Mouse (Mus musculus) left cerebral cortex, adult 9 months (tissue): ENCODE results near the gene Fgd6.

ENCODE experiments used
- DNase-seq, 2 experiments: peaks; one replicate each; pipeline ENCODE4 v3.0.0; 2022; ENCODE audit warnings: low spot score in 2 of 2

The Fgd6 gene

DNA sequence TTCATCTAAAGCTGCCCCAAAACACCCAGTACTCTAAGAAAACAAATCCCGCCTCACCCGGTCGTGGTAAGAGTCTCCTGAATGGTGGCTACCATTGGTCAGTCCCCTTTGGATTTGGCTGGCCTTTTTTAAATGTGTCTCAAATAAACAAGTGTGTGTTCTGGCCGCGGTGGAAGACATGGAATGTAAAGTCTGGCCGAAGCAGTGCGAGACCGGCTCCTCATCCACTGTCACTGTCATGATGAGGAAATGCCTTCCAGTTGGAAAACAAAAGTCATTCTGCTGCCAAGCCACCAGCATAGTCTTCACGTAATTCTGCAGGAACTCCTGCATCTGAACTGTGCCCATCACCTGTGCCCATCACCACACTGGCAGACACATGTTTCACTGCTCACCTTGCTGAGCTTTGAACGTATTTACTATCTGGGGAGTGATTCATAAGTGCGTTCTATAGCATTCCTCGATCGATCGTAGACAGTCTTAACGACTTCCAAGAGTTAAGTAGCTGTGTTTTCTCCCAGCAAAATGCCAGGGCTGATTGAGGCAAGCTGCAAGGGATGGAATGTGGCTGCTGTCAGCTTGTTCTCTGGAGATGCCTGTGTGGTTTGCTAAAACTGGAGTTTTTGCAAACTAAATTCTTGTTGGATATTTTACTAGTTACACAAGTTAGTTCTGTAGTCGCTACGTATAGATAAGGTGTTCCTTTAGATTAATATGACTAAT is 60.1 kb downstream of the Fgd6 start:
- DNase-seq = no peak

DNA sequence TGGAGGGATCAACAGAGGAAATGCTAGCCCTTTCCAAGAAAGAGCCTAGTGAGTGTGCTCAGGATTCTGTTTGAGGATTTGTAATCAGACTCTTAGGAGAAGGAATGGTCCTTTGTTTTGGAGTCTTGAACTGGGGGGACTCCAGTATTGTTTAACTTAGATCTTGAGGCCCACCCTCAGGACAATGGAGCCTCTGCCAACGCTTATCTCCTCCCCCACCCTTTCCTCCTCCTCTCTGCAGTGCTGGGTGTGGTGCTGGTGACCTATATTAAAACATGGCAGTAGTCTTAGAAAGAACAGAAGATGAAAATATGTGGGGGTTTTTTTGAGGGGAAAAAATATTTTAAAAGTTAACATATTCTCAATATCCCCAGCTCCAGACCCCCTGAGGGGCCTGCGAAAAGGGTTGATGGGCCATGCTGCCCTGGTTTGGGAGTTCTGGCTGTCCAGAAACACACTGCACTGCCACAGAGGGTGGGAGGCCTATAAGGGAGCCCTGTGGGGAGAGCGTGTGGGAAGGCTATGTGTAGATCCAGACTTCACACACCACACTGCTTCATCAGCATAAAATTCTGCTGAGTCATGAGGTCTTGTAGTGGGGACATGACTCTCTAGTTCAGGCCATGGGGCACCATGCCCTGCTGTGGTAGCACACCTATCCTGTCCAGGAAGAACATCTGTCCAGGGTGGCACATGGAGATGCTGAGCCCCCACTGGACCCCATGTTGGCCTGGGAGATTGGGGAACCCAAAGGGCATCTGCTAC is 61.5 kb downstream of the Fgd6 start:
- no peak for DNase-seq

DNA sequence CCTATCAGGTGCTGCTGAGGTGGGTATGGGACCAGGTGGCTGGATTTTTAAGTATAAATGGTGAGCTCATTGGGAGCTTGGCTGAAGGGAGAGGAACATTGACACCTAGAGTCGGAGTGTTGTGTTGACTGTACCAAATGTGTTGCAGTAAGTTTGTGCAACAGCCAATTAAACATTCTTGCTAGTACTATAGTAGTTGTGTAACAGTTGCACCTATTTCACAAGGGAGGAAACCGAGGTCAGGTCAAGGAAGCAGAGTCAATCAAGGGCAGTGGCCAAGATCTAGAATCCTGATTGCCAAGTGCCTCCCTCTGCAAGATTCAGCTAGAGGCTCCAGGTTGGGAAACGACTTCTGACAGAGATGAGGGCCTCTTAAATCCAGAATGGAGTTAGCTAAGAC is 62.3 kb downstream of the Fgd6 start:
- no peak for DNase-seq

DNA sequence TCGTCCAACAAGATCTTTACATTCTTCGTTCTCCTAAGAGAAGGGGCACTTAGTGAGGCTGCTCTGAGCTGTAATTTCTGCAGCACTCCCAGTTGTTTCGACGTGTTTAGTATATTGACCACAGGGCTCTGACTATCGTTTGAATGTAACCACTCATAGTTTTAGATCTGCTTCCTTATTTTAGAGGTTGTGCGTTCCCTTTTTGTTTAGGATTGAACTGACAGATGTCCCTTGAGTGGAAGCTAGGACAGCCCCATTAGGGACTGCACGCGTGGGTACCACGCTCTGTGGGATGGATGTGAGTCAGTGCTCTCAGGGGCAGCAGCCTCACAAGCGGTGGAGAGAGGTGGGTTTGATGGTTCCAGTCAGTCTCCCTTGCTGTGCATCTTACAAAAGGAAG is 69.7 kb downstream of the Fgd6 start:
- no peak for DNase-seq

DNA sequence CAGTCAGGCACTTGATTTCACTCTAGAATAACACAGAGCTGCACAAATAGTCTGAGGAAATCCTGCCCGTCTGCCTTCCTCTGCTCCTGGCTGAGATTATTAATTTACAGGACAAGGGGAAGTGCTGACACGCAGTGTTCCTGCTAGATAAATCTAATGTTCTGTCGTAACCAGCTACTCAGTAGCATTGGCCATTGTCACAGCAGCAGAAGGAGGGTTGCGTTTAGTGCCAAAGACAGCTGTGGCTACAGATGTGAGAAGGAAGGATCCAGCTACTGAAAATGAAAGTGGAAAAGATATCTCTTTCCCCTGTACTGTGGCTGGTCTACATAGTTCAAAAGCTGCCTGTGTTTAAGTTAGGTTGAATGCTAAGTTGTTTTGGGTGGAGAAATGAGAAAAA is 71.4 kb downstream of the Fgd6 start:
- DNase-seq = no peak

DNA sequence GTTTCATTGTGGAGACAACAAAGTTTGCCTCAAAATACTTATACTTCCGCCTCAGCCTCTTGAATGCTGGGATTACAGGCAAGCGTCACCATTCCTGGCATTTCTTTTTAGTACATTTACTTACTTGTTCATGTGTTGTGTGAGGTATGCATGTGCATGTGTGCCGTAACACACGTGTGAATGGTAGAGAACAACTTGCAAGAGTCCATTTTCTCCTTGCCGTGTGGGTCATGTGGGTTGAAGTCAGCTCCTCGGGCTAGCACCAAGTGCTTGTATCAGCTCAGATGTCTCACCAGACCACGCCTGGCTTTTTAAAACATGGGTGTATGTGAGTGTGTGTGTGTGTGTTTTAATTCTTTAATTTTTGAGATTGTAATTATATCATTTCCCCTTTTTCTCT is 71.8 kb downstream of the Fgd6 start:
- no peak for DNase-seq

DNA sequence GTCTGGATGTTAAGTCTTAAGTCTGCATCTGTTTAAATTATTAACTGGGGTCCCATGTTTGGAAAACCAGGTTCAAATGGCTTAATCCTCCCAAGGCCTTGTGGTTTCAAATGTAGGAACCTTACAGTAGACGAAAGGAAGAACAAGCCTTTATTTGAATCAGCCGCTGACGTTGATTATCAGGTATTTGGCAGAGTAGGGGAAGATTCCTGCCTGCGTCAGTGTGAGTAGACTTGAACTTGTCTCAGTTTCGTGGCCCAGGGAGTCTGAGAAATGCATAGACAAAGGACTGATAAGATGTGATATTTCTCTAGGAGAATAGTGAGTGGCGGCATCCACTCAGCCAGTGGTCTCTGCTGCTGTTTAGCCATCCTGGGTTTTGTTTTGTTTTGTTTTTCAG is 73.0 kb downstream of the Fgd6 start:
- DNase-seq = no peak

DNA sequence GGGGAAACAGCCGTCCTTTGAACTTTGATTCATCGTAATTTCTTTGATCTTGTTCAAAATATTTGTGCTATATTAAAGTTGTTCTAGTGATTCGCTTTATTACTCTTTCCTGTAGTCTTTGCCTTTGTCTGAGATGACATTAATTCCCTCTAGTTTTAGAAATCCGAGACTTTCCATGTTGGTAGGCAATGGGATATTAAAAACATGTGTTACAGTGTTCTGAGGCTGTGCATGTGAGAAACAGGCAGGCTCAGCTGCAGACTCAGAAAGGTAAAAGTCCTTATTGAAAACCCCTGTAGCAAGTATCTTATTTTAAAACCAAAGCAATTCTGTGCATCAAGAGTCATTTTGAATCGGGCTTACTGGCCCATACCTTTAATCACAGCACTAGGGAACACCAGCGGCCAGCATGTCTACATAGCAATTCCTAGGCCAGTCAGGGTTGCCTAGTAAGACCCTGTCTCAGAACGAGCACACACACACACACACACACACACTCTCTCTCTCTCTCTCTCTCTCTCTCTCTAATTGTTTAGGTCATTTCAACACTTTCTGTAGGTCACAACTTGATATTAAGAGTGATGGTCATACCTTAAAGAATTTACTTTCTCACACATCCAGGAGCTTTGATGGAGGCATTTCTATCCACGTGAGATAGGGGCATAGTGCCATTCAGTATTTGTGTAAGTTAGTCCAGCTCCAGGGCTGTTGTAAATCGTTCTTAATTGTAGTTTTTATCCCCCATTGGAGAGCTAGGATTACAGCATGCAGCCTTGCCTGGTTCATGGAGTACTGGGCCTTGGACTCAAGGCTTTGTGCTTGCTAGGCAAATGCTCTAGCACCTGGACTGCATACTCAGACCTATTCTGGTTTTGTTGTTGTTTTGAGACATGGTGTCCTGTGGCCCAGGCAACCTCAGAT is 75.3 kb downstream of the Fgd6 start:
- no peak for DNase-seq

DNA sequence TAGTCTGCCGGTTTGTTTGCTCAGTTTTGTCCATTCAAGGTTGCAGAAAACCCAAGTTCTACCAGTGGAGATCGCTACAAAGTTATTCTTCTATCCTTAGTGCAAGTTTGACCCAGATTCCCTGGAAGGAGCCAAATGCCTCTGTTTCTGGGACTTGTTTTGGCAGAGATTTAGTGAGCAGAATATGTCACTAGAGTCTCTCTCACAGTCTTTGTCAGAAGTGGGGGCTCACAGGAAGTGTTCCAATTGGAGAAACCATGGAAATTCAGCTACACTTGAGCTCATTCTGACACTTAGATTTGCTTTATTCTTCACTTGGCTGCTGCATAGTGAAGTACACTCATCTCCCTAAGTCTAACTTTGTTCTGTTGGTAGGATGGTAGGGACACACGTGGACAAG is 76.4 kb downstream of the Fgd6 start:
- DNase-seq = no peak

DNA sequence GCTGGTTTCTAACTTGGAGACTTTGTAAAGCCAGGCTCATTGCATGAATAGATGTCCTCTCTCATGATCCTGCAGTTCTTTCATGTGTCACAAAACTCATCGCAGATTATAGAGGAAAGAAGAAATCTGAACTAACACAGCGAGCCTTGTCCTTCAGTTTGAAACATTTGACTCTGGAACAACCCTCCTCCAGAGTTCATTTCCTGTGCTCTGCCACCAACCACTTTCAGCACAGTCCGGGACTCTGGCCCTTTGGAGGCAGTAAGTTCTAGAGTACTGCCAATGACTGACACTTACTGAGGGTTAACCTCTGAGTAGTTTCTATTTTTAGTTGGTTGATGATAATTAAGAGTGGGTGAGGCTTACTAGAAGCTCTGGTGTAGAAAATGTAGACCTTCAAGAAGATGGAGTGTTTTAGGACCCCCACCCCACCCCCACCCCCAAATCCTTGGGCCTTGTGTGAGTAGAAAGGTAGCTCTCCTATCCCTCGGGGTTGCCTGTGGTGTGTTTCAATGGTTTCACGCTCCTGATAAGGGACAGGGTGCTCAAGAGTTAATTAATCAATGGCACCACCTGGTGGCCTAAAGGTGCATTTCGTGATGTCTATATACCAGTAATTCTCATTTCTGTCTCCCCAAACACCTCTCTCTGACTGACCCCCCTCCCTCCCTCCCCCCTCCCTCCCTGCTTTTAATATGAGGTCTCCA is 80.2 kb downstream of the Fgd6 start:
- DNase-seq = peak in 1 of 2 experiments; percentile 87

DNA sequence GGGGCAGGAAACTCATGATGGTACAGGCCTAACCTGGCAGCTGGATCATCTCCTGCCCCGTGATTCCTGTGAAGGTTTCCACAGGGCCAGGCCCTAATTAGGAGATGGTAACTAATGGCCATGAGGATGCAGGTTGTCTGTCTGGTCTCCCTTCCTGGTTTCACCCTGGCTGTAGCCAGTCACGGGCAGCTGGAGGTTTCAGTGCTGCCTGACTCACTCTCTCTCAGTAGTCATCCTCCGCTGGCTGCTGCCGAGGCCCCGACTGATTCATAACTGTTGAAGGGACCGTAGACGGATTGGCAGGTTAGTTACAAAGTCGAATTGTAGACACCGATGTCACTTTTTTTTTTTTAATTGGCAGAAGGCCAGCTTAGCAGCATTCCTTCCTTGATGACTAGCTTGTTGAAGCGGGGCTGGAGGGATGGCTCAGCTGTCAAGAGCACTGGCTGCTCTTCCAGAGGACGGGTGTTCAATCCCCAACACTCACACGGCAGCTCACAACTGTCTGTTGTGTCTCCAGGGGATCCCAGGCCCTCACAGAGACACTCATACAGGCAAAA is 81.1 kb downstream of the Fgd6 start:
- DNase-seq = no peak

DNA sequence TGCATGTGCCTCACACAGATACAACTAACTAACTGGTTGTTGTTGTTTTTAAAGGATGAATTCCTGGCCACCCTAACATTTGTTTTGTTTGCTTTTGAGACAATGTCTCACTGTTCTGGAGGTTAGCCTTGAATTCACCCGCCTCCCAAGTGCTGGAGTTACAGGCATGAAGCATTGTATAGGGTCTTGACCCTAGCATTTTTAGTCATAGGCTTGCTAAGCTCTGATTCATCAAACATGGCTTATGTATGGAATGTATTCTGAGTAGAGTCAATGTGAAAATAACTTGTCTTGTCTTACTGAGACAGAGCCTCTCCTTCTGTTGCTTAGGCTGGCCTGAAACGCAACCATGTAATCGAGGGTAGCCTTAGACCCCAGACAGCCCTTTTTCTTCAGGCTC is 82.1 kb downstream of the Fgd6 start:
- DNase-seq = no peak

DNA sequence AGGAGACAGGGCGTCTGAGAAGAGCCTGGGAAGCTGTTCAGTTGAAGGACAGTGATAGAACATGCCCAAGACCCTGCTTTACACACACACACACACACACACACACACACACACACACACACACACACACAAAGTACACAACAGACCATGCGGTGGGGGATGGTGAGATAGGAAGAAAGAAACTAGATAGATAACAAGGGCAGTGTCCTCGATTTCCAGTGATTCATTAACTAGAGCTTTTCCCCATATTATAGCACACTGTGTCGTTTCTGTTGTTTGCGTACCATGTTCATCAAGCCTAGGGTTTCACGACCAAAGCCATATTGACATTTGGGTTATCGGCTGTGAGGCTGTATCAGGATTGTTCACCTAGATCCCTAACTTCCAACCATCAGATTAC is 83.2 kb downstream of the Fgd6 start:
- DNase-seq = no peak

DNA sequence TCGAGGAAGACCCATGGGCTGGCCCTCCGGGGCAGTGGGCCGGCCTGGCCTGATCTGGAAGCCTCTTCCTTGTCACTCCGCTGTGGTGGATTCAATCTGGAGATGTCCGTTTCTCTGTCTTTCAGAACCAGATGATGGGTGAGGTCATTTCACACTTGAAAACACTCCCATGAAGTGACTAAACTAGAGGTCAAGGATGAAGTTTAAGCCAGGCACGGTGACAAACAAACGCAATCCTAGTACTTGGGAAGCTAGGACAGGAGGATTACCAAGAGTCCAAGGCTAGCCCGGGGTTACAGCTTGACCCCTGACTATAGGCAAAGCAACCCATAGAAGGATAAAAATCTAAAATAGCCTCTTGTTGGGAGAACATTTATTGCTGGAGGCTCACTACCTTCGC is 84.9 kb downstream of the Fgd6 start:
- DNase-seq = no peak

DNA sequence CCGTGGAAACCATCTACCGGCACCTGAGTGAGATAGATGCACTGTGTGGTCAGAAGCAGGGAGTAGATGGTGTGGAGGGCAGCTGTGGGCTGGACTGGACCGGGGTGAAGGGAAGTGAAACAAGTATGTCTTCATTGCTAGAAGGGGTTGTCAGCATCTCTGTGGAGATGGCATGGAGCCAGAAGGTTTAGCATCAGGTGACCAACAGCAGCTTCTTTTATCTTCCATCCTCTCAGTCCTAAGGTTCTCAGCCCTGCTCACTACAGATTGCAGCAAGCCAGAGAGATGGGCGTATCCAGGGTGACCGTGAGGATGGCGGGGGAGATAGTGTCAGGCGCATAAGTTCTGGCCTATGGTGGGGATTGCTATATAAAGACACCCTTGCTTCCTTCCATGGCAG is 86.8 kb downstream of the Fgd6 start:
- no peak for DNase-seq

DNA sequence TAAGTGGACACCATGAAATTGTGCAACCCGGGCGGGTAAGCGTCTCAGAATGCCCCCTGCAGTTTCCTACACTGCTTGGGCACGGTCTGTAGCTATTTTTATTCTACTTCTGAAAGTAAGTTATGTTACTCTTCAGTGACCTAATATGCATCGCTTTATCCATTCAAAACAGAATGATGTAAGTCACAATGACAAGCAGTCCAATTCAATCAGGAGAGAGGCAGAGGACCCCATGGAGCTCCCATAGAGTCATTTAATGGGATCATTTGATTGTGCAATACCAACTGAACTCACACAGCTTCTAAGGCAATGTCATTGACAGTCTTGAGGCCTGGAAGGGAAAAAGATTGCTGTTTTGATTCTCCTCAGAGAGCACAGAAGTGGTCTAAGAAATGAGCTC is 87.8 kb downstream of the Fgd6 start:
- DNase-seq = no peak

DNA sequence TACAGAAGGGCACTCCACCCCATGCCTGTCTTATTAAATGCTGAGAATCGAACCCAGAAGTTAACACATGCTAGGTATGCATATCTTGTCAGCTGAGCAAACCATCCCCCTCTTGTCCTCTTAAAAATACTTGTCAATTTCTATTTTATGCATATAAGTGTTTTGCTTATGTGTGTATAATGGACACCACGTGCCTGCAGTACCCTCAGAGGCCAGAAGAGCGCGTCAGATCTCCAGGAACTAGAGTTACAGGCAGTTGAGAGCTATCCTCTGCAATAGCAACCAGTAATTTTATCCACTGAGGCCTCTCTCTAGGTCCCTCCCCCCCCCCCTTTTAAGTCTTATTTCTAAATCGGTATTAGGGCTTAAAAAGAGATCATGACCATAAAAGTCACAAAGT is 88.6 kb downstream of the Fgd6 start:
- DNase-seq = no peak

DNA sequence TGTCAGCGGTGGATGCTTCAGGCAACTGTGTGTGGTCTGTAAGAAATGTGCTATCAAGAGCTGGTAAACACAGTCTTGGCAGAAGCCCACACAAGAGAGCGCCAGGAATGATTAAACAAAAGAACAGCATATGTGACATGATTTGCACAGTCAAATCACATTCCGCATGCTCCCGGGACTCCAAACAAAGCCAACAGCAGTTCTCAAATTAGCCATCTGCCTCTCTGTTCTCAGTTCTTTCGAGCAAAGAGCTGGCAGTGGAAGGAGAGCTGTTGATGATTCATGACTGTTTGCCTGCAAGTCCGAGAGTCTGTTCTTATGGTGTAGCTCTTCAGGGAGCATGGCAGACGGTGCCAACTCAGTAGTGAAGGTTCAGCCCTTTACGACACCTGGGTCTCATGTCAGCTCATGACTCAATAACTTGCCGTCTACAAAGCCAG is 93.9 kb downstream of the Fgd6 start:
- peak; percentile 74 to 89 for DNase-seq

DNA sequence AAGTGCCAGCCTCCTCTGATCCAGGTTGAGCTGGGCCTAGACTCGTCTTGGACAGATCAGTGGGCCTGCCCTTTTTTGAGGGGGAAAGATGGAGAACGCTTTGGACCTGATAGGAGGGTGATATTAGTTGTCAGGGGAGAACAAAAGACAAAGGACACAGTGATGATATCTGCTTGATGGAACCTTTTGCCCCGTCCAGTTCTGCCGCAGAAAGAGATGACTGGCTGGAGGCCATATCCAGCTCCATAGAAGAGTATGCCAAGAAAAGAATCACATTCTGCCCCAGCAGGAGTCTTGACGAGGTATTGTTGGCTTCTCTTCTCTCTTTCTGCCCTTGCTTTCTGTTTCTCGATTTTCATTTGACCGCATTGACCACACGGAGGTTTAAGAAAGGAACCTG is 97.3 kb downstream of the Fgd6 start:
- DNase-seq = no peak

DNA sequence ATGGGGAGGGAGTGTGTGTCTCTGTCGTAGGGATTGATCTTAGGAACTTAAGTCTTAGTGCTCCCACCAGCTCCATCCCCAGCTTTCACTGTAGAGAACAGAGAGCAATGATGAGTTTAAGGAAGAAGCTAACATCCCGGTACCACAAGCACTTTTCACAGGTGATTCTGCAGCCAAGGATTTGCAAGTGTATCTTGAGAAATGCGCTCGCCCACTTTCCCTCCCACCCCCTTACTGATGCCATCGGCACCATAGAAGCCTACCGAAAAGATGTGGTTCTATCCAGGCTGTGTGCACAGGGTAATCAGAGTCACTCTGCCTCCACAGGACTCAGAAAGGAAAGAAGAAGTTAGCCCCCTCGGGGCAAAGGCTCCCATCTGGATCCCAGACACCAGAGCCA is 97.9 kb downstream of the Fgd6 start:
- peak in 1 of 2 experiments; percentile 33 for DNase-seq
